Mouse (Mus musculus): ENCODE results near the gene Mmp23.
"Not testable (repeated sequence)": the region's sequence is repeated elsewhere in the genome, so short reads cannot be mapped to it uniquely, and the experiment has no call there.

Gene Mmp23

DNA sequence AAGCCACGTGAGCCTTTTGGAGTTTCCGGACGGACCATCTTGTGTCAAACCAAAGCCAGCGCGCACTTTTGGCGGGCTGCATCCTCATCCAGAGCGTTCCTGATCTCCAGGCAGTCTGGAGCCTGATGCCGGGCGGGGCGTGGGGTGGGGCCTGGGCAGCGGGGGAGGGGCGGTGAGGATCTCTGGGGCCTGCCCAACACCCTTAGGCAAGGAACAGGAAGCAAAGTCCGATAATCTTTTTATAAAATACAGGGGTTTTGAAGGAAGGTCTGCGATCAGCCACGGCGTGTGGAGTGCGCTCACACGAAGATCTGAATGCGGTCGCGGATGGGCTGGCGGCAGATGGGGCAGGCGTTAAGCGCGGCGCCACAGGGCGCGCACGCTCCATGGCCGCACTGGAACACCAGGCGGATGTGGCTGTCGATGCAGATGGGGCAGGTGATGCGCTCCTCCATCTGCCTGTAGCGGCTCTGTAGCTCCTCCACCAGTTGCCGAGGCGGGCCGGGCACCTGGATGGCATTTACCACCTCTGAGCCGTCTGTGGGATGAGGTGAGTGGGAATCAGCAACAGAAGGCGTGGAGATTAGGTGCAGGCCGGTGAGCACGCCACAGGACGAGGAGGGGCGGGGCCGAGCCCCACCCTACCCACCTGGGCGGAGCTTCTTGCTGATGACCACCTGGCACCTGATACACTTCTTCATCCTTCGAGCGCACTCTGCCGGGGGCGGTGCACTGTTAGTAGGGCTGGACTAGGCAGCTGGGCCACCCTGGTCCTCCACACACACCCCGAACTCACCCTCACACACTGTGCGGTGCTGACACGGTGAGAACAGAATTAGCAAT is 1.5 kb upstream of the Mmp23 start:
- DNase-seq, result no peak

DNA sequence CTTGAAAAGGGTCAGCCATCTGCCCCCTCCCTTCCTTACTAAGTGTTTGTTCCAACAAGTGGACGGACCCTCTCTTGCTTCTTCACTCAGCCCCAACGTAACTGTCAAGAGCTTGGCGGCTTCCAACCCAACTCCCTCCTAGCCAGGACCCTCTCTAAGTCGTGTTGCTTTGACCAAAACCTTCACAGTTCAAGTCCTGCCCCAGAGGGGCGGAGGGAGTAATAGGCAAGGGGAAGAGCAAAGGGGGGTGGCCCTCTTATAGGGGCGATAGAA is 935 bp upstream of the Mmp23 start:
- no peak for DNase-seq

DNA sequence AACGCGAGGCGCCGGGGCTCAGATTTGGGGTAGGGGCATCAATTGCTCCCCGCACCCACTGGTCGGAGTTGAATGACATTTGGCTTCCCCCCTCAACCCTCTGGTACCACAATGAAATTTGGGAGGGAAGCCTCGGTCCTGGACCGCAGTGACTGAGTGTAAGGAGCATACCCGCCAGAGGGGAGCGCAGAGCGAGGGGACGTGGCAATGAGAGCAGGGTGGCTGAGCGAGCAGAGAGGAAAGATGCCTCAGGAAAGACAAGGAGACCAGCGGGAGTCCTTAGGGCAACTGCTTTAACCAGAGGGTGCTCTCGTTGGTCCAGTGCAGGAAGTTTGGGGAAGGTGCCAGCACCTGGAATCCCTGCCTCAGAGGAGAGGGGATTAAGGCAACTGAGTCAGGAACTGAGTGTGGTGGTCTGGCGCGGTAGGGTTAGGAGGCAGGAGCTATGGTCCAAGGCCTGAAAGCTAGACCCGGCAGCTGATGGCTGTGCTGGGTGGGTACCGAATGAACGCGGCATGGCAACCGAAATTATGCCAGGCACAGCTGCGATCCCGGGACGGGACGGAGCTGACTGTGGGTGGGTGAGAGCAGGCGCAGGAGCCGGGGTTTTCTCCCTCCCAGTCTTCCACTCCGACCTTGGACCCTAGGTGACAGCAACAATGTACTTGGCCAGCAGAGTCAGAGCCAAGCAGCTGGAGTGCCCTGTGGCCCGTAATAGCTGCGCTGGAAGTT is 433 bp upstream of the Mmp23 start:
- DNase-seq, result no peak

DNA sequence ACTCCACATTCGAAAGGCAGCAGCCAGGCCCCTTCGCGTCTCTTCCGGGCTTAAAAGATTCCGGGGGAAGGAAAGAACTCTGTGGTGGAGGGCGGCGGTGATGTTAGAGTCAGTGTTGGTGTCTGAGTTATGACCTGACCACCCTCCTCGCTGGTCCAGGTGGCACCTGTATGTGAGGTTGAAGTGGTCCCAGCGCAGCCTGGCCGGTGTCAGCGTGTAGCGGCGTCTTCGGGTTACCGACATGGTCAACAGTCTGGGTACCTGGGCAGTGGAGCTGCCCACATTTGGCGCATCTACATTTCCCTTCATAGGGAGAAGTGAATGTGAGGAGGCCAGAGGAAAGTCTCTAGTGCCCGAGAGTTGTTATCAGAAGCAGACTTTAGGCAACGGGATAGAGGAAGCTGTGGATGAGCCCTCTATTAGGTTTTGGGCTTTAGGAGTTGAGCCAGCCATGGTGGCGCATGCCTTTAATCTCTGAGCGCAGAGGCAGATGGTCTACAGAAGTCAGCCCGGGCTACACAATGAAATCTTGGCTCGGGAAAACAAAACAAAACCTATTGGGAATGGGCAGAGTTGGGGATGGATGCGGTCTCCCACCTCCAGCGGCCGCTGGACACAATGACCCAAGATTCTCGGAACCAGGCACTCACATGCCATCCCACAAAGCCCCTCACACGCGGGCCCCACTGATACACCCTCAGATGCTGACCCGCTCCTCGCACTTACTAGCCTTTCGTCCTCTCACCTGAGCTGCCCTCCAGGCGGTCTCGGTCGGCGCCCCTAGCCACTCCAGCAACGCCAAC is 700 bp downstream of the Mmp23 start:
- DNase-seq, result no peak

DNA sequence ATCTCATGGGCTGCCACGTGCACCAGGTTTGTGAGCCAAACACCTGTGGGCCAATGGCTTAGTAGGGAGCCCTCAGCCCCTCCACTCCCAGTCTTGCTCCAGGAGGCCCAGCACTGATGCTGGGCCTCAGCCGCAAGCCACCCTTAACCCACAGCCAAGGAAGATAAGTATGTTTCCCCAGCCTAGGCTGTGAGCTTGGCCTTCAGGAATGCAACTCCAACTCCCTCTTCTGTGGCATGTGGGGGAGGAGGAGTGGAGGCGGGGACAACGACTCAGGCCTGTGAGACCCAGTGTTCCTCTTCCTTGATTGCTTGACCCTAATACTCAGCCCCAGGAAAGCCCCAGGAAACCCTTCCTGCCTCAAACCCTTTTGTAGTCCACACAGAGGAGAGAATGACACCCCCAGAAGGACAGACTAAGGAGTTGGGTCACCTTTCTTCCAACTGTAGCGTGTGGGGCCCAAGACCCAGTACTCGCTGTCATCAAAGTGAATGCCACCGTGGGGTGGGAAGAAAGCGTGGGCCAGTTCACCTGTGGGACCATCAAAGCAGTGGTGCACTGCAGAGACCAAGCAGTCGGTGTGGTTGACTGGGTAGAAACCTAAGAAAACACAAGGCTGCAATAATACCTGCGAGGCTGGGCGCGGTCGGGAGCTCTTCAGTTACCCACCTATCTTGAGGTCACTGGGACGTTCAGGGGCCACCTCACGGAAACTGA is 1.5 kb downstream of the Mmp23 start:
- DNase-seq, result no peak

DNA sequence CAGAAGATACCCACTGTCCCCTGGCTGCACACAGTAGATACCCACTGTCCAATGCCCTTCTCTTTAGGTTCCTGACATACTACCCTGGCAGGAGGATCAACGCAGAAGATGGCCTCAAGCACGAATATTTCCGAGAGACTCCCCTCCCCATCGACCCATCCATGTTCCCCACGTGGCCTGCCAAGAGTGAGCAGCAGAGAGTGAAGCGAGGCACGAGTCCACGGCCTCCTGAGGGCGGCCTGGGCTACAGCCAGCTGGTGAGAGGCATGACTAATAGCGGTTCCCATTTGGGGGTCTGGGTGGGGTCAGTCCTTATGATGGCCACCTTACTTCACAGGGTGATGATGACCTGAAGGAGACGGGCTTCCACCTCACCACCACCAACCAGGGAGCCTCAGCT is 3.8 kb downstream of the Mmp23 start:
- no peak for DNase-seq

DNA sequence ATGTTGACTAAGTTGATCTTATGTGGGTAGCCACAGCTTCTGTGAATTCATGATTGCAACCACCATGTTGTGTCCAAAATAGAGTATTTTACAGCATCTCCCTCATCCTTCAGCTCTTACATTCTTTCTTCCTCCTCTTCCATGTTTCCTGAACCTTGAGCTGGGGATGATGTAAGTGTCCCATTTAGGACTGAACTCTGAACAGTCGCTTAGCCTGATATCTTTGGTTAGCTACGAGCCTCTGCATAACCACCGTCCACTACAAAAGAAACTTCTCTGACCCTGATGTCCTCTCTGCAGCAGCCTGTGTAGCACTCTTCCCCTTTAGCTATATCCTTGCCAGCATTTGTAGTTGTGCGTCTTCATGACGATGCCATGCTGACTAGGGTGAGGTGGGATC is 7.5 kb downstream of the Mmp23 start:
- no peak for DNase-seq

DNA sequence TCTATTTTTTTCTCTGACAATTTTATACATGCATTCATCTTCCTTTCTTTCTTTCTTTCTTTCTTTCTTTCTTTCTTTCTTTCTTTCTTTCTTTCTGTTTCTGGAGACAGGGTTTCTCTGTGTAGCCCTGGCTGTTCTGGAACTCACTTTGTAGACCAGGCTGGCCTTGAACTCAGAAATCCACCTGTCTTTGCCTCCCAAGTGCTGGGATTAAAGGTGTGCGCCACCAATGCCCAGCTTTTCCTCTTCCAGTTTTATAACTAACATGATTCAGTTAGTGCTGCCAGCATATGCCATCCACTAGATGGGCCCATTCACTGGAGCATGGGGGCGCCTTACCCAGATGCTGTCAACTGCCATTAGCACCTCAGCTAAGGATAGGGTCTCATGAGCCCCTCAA is 7.9 kb downstream of the Mmp23 start, which contains the start of gene Gm10563:
Gene Gm10563 (minus strand): TSS at position 101 of the 400 bp plus-strand sequence.
- not testable (repeated sequence) for DNase-seq

DNA sequence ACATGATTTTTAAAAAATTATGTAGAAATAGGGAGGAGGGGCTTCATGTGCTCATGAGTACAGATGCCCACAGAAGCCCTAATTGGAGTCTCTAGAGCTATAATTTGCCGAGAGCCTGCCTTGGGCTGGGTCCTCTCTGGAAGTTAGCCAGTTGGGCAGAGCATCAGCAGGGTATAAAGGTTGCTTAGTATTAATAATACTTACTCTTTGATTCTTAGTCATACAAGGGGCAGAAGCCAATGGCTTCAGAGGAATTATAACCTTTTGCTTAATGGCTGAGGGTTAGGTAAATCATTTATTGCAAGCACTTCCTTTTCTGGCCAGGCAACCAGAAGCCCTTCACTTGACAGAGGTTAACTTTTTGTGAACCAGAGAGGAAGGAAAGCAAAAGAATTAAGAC is 9.7 kb downstream of the Mmp23 start:
- peak; percentile 43 for DNase-seq

DNA sequence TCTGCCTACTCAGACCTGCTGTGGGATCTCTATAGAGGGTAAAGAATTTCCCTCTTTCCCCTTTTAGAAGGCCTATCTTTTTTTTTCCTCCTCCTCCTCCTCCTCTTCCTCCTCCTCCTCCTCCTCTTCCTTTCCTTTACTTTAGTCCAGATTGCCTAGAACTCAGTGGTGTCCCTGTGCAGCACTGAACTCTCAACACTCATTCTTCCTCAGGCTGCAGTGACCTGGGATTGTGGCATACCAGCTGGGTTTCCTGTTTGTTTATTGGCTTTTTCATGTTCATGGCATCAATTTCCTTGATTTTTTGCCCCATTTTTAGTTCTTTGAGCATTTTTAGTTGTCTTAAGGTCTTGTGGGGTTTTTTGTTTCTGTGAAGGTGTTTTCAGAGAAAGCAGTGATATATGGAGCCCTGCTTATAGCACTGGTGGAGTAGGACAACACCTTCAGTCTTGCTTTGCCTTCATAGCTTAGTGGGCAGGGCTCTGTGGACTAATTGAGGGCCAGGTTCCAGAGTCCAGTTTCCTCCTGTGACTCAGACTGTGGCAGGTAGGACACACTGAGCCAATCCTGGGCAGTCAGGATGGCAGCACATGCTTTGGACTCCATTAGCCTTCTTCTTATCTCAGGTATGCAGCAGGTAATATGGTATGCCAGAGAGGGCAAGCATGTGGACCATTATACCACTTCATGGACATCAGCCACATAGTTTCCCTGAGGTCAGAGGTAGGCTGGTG is 17.3 kb downstream of the Mmp23 start:
- no peak for DNase-seq

DNA sequence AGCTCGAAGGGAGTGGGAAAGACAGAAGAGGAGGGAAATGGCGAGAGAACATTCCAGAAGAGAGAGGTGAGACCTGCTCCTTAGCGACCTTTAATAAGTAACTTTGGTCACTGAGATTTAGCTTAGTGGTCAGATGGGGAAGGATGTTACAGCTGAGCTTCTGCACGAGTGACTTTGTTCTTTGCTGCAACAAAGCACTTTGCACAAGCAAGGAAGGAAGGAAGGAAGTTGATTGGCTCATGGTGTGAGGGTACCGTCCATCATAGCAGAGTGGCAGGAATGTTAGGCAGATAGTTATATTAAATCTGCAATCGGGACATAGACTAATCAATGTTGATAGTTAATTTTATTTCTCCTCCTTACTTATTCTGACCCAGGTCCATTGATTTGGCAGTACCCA is 22.9 kb downstream of the Mmp23 start:
- no peak for DNase-seq

DNA sequence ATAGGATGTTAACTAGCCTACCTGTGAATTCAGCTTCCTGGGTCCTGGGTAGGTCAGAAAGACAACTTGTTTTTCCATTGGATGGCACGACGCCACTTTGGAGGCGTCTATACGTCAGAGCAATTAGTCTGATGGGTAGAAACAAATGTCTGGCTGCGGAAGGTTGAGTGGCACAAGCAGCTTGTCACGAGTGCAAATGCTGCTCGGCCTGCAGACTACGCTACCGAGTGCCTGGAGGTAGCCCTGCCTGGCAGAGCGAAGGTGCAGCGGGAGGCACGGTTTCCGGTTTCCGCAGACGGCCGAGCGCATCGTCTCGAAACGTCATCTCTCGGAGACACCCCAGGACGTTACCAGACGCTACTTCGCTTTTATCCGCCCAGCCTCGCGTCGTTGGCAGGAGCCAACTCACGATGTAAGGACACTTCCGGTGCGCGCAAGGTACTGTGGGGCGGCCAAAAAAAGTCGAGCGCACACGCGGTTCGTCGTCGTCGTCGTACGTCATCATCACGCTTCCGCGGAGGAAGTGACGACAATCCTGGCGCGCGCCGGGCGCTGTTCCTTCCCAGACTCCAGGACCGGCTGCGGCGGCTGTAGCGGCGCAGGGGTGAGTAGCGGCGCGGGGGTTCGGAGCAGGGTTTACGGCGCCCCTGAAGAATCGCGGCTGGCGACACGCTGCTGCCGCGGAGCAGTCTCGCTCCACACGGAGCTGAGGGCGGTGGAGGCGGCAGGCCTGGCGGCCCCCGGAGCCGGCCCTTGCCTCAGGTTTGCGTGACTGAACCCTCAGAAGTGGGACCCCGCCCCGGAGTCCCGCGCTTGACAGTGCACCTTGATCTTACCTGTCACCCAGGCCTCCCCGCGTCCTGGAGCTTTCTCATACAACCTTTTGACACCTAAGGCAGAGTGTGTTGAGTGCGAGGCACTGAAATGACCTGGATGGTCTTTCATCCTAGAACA is 28.6 kb downstream of the Mmp23 start, which contains the start of gene Cdk11b:
Gene Cdk11b (plus strand): TSS at position 517 of the 954 bp plus-strand sequence.
- DNase-seq, result peak; percentile 96

DNA sequence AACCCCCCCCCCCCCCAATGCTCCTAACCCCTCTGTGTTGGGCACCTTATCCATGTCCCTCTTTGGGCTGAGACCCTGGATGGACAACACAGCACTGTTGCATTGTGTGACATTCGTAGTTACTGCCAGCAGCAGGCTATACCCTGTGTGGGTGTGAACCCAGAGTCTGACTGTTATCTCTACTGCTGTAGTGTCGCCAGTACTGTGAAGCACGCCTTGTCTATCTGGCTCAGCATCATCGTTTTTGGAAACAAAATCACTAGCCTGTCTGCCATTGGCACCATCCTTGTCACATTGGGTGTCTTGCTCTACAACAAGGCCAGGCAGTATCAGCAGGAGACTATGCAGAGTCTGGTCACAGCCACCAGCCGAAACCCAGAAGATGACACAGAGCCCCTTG is 34.9 kb downstream of the Mmp23 start:
- DNase-seq, result no peak

DNA sequence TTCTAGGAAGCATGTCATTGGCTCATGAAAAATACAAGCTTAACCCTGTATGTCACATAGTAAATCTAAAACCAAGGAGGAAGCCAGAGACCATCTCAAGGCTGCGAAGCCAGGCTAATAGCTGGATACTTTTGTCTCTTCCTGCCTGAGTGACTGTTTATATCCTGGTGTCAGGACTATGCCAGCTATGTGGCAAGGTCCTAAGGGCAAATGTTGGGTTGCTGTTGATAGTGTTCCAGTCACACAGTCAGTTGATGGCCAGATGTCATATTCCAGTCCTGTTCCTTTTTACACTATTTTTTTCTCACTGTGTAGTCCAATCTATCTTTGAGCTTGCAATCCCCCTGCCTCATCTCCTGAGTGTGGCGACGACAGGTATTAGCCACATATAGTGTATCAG is 39.9 kb downstream of the Mmp23 start:
- DNase-seq, result no peak

DNA sequence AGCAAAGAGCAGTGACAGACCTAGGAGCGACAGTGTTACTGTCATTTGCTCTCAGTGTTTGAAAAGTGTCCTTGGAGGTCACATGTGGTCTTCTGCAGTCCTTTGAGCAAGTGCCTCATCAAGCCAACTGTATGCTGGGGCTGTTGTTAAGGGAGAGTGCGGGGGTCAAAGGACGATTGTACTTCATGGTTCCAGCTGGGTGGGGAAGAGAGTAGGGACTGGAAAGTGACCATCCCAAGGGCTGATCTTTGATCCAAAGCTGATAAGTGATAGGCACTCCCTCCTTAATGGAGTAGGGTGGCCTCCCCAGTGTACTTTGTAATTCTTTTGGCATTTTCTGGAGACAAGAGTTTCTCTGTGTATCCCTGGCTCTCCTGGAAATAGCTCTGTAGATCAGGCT is 41.3 kb downstream of the Mmp23 start:
- no peak for DNase-seq

DNA sequence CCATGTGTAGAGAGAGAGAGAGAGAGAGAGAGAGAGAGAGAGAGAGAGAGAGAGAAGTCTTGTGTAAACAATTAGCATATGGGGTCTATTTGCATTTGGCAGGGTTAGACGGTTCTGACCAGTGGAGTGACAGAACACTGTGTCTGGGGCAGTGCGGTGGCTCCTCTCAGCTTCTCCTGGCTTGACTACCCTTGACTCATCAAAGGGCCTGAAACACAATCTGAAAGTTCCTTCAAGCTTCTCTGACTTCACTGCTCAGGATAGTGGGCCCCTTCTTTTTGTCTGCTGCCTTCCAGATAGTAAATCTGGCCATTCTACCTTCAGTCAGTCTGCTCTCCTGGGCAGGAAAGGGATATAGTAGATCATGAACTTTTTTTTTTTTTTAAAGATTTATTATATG is 46.4 kb downstream of the Mmp23 start:
- no peak for DNase-seq

DNA sequence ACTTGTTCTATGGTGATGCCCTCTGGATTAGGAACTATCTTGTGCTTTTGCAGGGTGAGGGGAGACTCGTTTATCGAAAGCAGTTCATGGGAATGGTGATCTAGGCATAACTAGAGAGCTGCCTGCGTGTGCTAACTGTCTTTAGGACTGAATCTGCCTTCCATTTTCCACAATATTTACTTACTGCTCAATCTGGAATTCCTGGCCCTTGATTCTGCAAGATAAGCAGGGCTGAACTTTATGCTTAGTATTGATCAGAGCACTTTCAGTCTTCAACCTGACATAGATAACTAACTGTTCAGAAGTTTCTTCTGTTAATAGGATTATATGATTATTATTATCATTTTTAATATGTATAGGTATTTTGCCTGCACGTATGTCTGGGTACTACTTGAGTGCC is 48.1 kb downstream of the Mmp23 start:
- no peak for DNase-seq

DNA sequence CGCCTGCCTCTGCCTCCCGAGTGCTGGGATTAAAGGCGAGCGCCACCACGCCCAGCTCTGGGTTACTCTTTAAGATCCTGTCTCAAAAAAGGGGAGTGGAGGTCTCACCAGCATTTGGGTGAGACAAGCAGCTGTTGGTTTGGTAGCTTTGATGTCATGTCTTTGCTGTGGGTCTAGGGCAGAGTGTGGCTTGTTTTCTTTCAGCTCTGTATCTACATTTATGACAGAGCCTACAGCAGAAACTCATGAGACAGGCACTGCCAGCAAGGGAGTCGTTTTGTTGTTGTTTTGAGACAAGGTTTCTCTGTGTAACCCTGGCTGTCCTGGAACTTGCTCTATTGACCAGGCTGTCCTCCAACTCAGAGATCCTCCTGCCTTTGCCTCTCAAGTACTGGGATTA is 49.4 kb downstream of the Mmp23 start:
- DNase-seq, result no peak

DNA sequence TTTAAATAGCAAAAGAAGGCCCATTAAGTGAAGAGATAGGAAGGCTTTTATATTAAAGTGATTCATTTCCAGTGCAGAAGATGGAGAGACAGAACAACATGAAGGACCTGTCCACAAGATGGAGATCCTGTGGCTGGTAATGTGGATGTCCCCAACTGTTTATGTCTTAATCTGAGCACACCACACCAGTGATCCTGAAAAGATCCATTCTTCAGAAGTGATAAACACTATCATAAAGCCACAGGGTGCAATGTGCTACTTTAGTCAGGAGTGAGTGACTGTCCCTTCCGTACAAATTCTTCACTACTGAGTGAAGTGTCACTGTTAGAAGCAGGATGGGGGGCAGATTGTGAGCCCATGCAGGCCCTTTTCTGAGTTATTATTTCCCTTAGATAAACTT is 50.4 kb downstream of the Mmp23 start:
- DNase-seq, result no peak

DNA sequence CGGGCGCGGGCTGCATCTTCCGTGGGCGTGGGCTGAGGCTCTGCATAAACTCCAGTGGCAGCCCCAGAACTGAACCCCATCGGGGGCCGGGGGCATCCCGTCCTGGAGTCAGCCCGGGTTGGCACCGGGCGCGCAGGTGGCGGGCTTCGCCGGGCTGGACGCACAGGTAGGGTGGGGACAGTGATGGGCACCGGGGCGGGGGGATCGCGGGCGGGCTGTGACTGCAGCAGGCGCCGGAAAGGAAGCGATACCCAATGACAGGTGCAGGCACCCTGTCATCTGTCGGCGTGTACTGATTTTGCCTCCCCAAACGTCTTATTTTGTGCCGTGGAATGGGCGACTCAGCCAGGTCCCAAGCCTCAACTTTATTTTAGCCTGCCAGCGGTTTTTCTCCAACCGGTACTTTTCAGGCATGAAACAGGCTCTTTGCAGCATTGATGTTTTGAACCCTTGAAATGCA is 51.2 kb downstream of the Mmp23 start:
- no peak for DNase-seq

All from kidney, adult 11 months (tissue).